Mouse (Mus musculus) liver, postnatal 0 days (tissue): Measurements from ENCODE around the gene Fgf14.

Experiments used
- CTCF ChIP-seq: sonication (generic); IDR thresholded peaks from 2 replicates; pipeline ENCODE4 v1.5.1; 2016; ENCODE audit warnings: antibody characterized with exemption, low read depth
- EP300 ChIP-seq: IDR thresholded peaks from 2 replicates; pipeline ENCODE4 v1.6.1; 2016; ENCODE audit warnings: antibody characterized with exemption, low read depth, mild to moderate bottlenecking

DNA sequence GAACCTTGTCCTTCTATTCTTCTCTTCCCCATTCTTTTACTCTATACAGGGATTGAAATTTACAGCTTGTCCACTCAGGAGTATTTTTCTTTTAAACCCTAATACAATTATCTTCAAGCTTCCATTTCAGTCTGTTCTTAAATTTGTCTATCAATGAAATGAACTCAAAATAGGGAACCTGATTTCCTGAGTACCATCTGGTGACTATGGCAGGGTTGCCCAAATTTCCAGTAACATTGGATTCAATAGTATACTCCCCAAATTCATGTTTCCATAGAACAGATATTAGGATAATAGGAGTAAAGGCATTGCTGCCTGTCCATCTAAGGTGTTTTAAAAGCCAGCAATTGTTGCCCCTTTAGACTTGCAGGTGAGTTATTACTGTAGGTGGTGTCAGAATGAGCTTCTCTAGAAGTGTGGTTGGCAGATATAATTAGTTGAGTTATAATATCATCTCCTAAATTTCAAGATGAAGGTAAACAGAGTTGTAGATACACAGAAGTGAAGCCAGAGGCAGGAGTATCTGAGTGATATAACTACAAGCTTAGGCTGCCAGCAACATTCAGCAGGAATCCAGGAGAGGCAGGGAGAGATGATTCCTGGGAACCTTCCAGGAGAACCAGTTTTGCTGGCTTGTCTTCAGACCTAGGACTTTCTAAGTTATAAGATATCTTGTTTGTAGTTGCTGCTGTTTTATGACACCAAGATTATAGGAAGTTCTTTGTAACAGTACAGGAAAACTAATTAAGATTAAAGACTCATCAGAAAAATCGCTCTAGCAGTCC, 648.8 kb downstream of the Fgf14 start:
- TF ChIP-seq CTCF = no peak
- TF ChIP-seq EP300 = no peak
